Mouse (Mus musculus) testis, postnatal 10 days (tissue): ENCODE measurements around the gene Cisd2.

Experiments used
- DNase-seq: peaks from one replicate; pipeline ENCODE4 v3.0.0; 2021; ENCODE audit warnings: low spot score

Cisd2 gene

DNA sequence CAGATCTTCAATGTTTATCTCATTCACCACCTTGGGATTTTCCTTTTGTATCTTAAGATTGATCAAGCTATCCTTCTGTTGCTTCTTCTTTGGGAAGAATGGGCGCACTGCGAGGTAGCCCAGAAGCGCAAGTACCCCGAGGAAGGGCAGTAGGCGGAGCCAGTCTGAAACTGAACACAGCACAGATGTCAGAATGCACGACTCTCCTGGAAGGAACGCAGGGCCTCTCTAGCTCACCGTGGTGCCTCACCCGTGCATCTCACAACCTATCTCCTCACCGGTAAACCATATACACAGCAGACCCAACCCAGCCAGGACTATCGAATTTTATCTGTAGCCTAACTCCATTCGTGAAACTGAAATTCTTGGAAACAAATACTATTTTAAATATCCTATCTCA is 12.7 kb downstream of the Cisd2 start:
- no peak for DNase-seq

DNA sequence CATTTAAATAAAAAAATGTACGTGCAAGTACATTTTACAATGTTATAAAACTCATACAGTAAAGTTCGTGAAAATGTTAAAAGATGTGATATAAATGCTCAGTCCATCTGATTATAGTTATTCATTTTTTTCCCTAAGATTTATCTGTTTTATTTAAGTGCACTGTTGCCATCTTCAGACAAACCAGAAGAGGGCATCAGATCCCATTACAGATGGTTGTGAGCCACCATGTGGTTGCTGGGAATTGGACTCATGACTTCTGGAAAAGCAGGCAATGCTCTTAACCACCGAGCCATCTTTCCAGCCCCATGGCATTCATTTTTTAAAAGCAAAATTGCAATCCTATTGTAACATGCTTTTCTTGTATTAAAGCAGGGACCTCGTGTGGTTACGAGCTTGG is 14.5 kb downstream of the Cisd2 start:
- DNase-seq = no peak

GRCm38 (mm10) chr3:135407351-135407750 is 16.4 kb downstream of the Cisd2 start:
- DNase-seq = no peak

DNA sequence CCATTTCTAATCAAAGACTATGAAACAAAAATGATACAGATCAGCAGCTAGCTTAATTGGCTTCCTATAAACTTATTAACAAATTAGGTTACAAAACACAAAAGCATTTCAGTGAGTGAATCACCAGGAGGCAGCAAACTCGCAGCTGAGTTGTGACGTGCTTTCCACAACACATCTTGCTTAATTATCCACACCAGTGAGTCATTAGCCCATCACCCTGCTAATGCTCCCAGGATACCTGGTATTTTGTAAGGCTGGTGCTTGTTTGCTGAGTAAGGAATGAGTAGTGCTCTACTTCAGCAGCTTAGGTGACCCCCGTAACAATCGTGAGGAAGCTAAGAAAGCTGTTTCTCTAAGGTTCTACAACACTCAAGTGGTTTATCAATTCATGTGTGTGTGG is 19.1 kb downstream of the Cisd2 start:
- DNase-seq = no peak

- no peak for DNase-seq
These were observed 19.9 kb downstream of the Cisd2 start for GRCm38 (mm10) chr3:135403856-135404255.

DNA sequence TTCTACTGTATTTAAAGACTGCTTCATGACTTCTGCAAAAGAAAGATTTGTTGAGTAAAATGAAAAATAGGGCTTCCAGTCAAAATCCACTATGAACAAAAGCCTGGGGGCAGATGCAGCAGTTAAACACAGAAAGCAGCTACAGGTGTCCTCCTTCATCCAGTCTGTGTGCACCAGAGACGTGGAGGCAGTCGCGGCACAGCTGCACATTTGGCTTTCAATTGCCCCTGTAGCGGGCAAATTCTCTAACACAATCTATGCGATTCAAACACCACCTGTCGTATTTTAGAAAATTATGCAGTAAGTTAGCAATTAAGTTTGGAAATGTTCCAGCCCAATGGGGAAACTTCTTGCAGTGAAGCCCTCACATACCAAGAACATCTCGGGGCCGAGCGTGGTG is 20.5 kb downstream of the Cisd2 start:
- no peak for DNase-seq

GRCm38 (mm10) chr3:135402201-135402658 is 21.5 kb downstream of the Cisd2 start:
- peak; percentile 94 for DNase-seq

GRCm38 (mm10) chr3:135397112-135397511 is 26.6 kb downstream of the Cisd2 start:
- DNase-seq = no peak

GRCm38 (mm10) chr3:135396081-135396480 is 27.6 kb downstream of the Cisd2 start:
- no peak for DNase-seq

GRCm38 (mm10) chr3:135395085-135395484 is 28.6 kb downstream of the Cisd2 start:
- no peak for DNase-seq

DNA sequence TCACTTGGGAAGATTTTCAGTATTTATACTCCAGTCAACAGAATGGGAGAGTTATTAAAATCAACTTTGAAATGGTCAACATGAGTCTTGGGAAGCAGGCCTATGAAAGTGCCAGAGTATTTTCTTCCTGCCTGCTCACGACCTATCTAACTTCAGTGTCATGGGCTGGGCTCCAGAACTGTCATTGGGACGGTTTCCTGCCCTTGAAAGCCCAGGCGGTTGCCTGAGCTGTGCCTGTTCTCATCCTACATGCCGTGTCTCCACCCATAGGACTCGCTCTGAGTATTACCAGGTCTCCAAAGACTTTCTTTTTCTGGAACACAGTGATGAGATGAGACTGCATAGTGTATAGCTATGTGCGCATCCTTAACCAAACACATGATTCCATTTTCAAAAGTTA is 30.5 kb downstream of the Cisd2 start:
- DNase-seq = no peak

GRCm38 (mm10) chr3:135379868-135380267 is 43.9 kb downstream of the Cisd2 start:
- DNase-seq = no peak

DNA sequence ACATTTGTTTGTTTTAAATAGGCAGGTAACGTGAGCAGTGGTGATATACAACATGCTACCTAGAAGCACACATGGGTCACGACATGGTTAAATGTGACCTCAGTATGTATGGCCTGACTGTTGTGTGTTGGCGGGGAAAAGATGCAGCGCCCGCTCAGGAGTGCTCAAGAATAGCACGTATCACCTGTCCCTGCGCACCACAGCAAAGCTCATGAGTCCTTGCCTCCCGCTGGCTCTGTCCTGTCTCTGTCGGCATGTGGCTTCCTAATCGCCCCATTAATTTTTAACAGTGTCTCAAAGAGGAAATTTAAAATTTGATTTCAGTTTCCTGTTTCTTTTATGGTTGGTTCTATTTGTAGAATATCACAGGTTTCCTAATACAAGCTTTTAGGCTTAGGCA is 46.3 kb downstream of the Cisd2 start:
- no peak for DNase-seq

- DNase-seq = no peak
These were observed 47.9 kb downstream of the Cisd2 start for GRCm38 (mm10) chr3:135375836-135376235.

- DNase-seq = no peak
These were observed 66.3 kb downstream of the Cisd2 start for GRCm38 (mm10) chr3:135357394-135357793.
